Mouse (Mus musculus) adipose tissue, adult 10 weeks (tissue): ENCODE measurements around the gene Srbd1. TPM values are rescaled to one million over a fixed set of nuclear protein-coding genes. Genes with fewer than 3 reads are reported as not detected.

Experiments used
- polyA plus RNA-seq: library from polyadenylated mRNA; stranded (reverse); fragments of 350-450 nt; fragmentation: Illumina TruSeq; extraction: RNeasy Lipid Tissue Mini Kit (QIAGEN cat#74804); gene quantifications from one replicate; pipeline ENCODE4 v1.2.3, GENCODE M21; 2014; ENCODE audit warnings: low read depth, low replicate concordance

Srbd1 gene
- 10.8 TPM for polyA plus RNA-seq

GRCm38 (mm10) chr17:86145079-86145951, at the start of gene Srbd1:
Gene Srbd1 (minus strand): TSS chr17:86145175.

GRCm38 (mm10) chr17:86167320-86168230, 22.6 kb upstream of the Srbd1 start, which contains the start of gene Prkce:
Gene Prkce (plus strand): TSS chr17:86167785.

Other genes with a start within 250 kb of the Srbd1 start
- 6.2 TPM for gene Prkce, start 22.6 kb upstream of the Srbd1 start, polyA plus RNA-seq